Mouse (Mus musculus) T-cell, adult 2 months (primary cell): Measurements from ENCODE around the gene Fyb.

Experiments used
- DNase-seq: peaks from one replicate; pipeline ENCODE4 v3.0.0; 2022; ENCODE audit warnings: low spot score

Fyb gene

GRCm38 (mm10) chr15:6661951-6662350 is 139.3 kb downstream of the Fyb start:
- no peak for DNase-seq

- DNase-seq: no peak
Measured at GRCm38 (mm10) chr15:6663991-6664390, 141.3 kb downstream of the Fyb start.

- DNase-seq: no peak
Measured at GRCm38 (mm10) chr15:6666072-6666471, 143.4 kb downstream of the Fyb start.

- peak; percentile 15 for DNase-seq
Measured at GRCm38 (mm10) chr15:6668793-6669437, 146.3 kb downstream of the Fyb start.

GRCm38 (mm10) chr15:6678479-6678878 is 155.8 kb downstream of the Fyb start:
- DNase-seq: no peak

GRCm38 (mm10) chr15:6702164-6702563 is 179.5 kb downstream of the Fyb start:
- peak; percentile 42 for DNase-seq

GRCm38 (mm10) chr15:6705351-6705901 is 182.8 kb downstream of the Fyb start:
- DNase-seq: no peak

GRCm38 (mm10) chr15:6707551-6707935 is 184.9 kb downstream of the Fyb start:
- peak; percentile 58 for DNase-seq

- DNase-seq: peak; percentile 83
Measured at GRCm38 (mm10) chr15:6707936-6708525, 185.4 kb downstream of the Fyb start, which contains the start of gene Rictor. Rictor (plus strand) TSS chr15:6708379.

- DNase-seq: peak; percentile 80
Measured at GRCm38 (mm10) chr15:6708526-6709441, 186.1 kb downstream of the Fyb start.

GRCm38 (mm10) chr15:6709618-6710017 is 187.0 kb downstream of the Fyb start:
- DNase-seq: no peak

- no peak for DNase-seq
Measured at GRCm38 (mm10) chr15:6710341-6710740, 187.7 kb downstream of the Fyb start.

- no peak for DNase-seq
Measured at GRCm38 (mm10) chr15:6711226-6711625, 188.6 kb downstream of the Fyb start.
